Mouse (Mus musculus) liver, embryonic 14.5 days (tissue): Measurements from ENCODE around the gene Prss46.

Source experiments
- CTCF ChIP-seq: IDR thresholded peaks from 2 replicates; pipeline ENCODE4 v1.5.1; 2016; ENCODE audit warnings: antibody characterized with exemption, low read depth, control low read depth
- EP300 ChIP-seq: IDR thresholded peaks from 2 replicates; pipeline ENCODE4 v1.6.1; 2016; ENCODE audit warnings: antibody characterized with exemption, low read depth

DNA sequence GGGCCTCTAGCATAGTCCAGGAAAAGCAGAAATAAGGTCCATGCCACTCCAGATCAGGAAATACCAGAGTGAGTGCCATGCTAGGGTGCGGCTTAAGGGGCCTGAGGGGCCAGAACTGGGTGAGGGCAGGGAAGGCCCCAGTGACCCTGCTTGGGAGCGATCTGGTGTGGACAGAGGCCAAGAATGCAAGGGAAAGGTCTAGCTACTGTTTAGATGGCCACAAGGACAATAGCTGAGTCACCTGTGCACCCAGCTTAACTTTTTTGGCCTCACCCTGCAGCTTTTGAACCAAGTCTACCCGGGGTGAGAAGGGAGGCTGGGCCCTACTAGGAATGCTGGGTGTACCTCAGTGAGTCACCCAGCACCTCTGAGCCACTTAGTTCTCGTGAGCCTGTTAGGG lies 36.5 kb downstream of the Prss46 start:
- no peak for TF ChIP-seq CTCF
- no peak for TF ChIP-seq EP300
